Mouse (Mus musculus) small intestine, adult 2 months (tissue): ENCODE measurements at regions not wholly inside any gene's neighbourhood (a gene's known extent, or its start where the extent isn't known, plus 50 kb on each side); places are given as distances from the start of the nearest gene placed in this dataset.

Experiments used
- CTCF ChIP-seq: fragments of 200-500 bp; IDR thresholded peaks from 2 replicates; pipeline ENCODE4 v1.5.1; 2012; ENCODE audit warnings: low read depth, mild to moderate bottlenecking, control low read depth, inconsistent platforms, low read length, moderate library complexity, mixed read lengths; ENCODE audit not compliant: insufficient replicate concordance, insufficient read length; ENCODE audit errors: extremely low read depth
- POLR2A ChIP-seq: fragments of 200-500 bp; IDR thresholded peaks from 2 replicates; pipeline ENCODE4 v1.6.1; 2012; ENCODE audit warnings: low read depth, mild to moderate bottlenecking, control low read depth, inconsistent platforms, low read length, moderate library complexity

GRCm38 (mm10) chr11:112708119-112708730 lies 73.8 kb upstream of the Sox9 start:
- TF ChIP-seq CTCF (no peak), POLR2A (no peak)
